Mouse (Mus musculus): ENCODE results near the gene Ube2k.

Ube2k gene

GRCm38 (mm10) chr5:65538829-65539228 is 1.8 kb downstream of the Ube2k start:
- no peak for DNase-seq

DNA sequence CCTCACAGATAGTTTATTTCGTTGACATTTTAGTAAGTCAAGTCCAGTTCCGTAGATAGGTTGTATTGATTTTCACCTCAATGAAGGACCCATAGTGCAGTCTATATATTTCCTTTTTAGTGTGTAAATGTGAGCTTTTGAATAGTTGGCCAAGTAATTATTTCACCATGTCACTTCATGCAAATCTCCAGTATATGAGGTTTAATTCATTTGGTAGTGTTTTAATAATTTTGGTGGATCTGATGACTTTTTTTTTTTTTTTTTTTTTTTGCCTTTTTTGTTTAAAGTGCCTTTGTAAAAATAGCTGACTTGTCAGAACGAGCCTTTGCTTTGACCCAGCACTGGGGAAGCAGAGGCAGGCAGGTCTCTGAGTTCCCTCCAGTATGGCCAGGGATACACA is 2.8 kb downstream of the Ube2k start:
- DNase-seq: no peak

DNA sequence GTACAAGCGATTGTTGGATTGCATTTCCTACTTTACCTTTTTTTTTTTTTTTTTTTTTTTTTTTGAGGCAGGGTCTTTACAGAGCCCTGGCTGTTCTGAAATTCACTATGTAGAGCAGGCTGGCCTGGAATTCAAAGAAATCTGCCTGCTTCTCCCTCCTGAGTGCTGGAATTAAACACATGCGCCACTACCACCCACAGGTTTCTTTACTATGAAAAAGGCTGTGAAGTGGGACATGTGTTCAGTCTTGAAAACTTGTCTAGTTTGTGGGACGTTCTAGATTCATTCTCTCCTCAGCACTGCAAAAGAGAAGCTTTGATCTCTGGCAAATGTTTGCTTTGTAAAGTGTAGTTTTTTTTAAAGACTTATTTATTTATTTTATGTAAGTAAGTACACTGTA is 4.9 kb downstream of the Ube2k start:
- DNase-seq: no peak

DNA sequence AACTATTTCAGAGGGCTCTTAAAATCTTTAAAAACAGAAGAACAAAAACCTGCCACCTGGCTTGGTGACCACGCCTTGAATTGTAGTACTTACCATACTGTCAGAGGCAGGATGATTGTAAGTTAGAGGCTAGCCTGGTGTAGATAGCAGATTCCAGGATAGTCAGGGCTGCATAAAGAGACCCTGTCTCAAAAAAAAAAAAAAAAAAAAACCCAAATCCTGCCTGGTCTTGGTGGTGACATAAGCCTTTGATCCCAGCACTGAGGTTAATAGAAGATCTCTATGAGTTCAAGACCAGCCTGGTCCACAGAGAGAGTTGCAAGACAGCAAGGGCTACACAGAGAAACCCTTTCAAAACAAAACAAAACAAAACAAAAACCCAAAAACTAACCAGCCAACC is 6.5 kb downstream of the Ube2k start:
- no peak for DNase-seq

DNA sequence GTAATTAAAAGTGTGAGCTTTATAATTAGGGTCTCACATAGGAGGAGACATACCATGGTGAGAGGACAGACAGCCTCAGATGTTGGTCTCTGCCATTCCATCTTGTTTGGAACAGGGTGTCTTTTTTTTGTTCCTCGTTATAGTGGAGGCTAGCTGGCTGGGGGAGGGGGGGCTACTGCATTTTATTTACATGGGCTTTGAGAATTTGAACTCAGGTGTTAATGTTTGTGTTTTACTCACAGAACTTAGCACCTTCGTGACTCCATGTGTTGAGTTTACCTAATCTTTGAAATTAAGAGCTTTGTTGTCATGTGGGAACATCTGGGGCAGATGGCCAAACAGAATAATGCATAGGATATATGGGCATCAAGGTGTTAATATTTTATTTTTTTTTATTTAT is 7.6 kb downstream of the Ube2k start:
- no peak for DNase-seq

GRCm38 (mm10) chr5:65549677-65550076 is 12.6 kb downstream of the Ube2k start:
- no peak for DNase-seq

GRCm38 (mm10) chr5:65557109-65557508 is 20.1 kb downstream of the Ube2k start:
- no peak for DNase-seq

DNA sequence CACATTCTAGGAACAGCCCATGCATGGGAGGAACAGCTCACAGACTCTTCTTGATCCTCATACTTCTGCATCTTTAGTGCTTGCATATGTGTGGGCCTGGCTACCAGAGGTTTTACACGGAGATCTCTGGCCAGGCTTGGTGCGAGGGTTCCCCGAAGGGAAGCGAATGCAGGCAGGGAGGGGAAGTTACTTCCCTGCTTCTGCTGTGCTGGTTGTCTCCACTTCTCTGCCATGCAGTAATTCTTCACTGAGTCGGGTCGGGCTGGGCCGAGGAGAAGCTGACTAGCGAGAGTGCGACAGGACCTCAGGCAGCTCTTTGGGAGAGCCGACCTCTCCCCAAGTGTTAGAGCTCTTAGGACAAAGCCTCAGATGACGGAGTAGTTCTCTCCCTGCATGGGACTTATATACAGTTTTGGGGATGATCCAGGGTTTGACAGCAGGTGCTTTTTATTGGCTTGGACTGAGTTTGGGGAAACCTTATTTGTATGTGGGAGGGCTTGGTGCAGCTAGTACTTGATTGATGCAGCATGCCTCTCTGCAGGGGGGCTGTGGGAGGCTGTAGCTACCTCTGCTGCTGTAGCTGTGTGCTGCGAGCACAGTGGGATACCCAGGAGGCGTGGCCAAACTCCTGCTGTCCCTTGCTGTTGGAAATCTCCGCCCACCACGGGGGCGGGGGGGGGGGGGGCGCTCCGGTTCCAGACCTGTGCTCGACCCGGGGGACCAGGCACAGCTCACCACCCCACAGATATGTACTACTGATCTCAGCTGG is 24.3 kb downstream of the Ube2k start:
- DNase-seq: no peak

DNA sequence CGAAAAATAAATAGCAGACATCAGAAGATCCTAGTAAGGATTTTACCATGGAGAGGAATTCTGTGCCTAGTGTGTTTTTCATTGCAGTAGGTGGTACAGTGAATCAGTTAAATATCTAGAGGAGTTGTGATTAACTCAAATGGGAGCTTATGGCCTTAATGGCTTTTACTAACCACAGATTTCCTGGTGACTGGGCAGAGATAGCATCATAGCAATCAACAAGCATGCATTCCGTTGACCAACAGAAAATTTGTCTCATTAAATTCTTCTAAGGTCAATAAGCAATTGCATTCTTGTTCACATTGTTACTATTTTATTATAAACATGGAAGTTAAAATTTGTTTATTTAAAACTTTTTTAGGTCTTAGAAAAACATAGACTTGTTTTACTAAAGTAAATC is 28.5 kb downstream of the Ube2k start:
- DNase-seq: no peak

DNA sequence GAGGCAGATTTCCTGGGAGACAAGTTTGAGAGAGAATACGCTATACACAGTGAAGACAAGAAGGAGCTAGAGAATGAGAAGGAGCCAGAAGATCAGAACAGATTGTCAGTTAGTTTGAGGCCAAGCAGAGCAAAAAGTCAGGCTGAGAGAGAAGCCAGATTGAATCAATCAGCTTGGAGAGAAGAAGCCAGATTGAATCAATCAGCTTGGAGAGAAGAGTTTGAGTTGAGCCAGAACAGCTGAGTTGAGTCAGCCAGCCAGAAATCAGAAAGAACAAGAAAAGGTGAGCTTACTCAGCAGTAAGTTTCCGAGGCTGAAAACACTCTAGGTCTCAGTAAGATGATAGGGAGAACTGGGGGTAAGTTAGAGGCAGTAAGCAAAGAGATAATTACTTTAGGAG is 37.8 kb downstream of the Ube2k start:
- no peak for DNase-seq

DNA sequence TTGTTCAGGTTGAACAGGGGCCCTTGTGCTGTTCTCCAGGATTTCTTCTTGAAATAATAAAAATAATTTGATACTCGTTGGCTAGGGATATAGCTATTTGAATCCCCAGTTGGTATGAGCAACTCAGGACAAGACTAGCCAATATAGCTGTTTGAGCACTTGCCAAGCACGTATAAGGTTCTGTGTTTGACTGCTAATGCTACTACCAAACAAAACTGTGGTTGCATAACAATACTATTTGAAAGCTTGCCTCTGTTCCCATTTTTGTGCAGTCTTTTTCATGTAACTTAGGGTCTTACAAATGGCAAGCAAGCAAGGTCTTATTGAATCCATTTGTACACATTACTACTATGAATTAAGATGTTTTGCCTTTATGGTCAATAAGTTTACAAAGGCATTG is 38.9 kb downstream of the Ube2k start:
- no peak for DNase-seq

- no peak for DNase-seq
Measured at GRCm38 (mm10) chr5:65578545-65578944, 41.5 kb downstream of the Ube2k start.

GRCm38 (mm10) chr5:65586291-65586690 is 49.3 kb downstream of the Ube2k start:
- peak; percentile 28 to 42 for DNase-seq

GRCm38 (mm10) chr5:65590199-65590598 is 53.2 kb downstream of the Ube2k start:
- DNase-seq: no peak

GRCm38 (mm10) chr5:65592421-65592820 is 55.4 kb downstream of the Ube2k start:
- DNase-seq: no peak

DNA sequence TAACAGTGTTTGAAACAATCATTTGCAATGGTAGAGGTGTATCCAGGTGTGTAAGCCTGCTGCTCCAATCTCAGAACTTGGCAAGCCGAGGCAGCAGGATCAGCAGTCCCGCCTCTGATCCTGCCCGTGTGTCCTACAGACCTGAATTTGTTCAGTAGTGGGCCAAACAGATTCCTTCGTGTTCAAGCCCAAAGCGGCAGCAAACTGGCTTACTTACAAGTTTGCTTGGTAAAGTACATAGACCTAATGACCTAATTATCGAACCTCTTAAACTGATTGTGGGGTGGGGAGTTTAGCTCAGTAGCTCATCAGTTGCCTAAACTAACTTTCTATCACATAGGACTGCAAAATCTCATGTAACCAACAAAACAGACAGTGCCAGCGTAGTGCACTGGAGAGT is 62.6 kb downstream of the Ube2k start:
- DNase-seq: no peak

- peak in 1 of 2 experiments; percentile 13 for DNase-seq
Measured at GRCm38 (mm10) chr5:65606820-65607219, 69.8 kb downstream of the Ube2k start.

- DNase-seq: peak; percentile 39 to 79
Measured at GRCm38 (mm10) chr5:65609769-65610168, 72.7 kb downstream of the Ube2k start.

GRCm38 (mm10) chr5:65610541-65610940 is 73.5 kb downstream of the Ube2k start:
- no peak for DNase-seq

GRCm38 (mm10) chr5:65613152-65613924 is 76.3 kb downstream of the Ube2k start:
- no peak for DNase-seq

DNA sequence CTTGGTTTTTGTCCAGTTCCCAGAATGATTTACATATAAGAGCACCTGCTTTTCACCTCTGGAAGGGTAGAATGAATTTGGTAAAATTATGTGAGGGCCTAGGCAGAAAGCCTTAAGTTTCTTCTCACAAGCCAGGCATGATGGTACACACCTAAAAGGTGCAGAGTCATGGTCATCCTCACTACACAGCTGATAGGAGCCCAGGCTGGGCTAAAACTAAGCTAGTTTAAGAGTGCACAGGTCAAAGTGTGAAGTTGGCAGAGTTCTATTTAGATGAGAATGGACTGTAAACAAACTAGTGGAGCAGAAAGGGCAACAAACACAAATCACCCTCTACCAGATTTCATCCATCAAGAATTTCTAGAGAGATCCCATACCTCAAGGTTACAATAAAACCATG is 87.3 kb downstream of the Ube2k start:
- peak in 1 of 2 experiments; percentile 28 for DNase-seq

- DNase-seq: no peak
Measured at GRCm38 (mm10) chr5:65638896-65639295, 101.9 kb downstream of the Ube2k start.

Measured in kidney, adult 8-10 months (tissue).